Mouse (Mus musculus): ENCODE results near the gene Olfr132.
"Not testable (repeated sequence)": the region's sequence is repeated elsewhere in the genome, so short reads cannot be mapped to it uniquely, and the experiment has no call there.

Gene Olfr132

GRCm38 (mm10) chr17:38134426-38134825, at the start of gene Olfr132:
TSS of gene Olfr132 (minus strand) at chr17:38134526.
- no peak for DNase-seq

DNA sequence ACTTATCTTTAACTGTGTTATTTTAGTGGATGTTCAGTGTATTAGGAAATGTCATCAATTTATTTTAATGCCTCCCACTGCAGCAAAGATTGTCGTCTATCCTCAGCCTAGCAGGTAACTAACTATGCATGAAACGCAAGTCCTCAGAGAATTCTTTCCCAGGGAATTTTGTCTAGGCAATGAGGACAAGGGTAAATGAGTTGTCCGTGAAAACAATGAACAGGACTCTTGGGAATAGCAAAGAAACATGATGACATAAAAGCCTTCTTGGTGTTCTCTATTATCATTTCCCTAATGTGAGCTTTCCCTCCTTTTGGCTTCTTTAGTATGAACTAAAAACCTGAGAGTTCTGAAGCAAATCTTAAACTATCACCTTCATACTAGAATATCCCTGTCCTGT, 36.8 kb upstream of the Olfr132 start, which contains the start of gene Olfr134:
Gene Olfr134 (plus strand): TSS at position 301 of the 400 bp plus-strand sequence.
- DNase-seq = no peak

DNA sequence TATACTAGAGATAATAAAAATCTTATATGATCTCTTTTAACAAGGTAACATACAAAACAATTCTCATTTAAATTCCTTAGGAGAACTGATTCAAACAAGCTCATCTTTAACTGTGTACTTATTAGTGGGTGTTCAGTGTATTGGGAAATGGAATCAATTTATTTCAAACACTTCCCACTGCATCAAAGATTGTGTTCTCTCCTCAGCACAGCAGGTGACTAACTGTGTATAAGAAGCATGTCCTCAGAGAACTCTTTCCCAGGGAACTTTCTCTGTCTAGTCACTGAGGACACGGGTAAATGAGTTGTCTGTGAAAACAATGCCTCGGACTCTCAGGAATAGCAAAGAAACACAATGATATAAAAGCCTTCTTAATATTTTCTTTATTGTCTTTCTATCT, 10.7 kb upstream of the Olfr132 start, which contains the start of gene Olfr133:
Gene Olfr133 (plus strand): TSS at position 301 of the 400 bp plus-strand sequence.
- no peak for DNase-seq

DNA sequence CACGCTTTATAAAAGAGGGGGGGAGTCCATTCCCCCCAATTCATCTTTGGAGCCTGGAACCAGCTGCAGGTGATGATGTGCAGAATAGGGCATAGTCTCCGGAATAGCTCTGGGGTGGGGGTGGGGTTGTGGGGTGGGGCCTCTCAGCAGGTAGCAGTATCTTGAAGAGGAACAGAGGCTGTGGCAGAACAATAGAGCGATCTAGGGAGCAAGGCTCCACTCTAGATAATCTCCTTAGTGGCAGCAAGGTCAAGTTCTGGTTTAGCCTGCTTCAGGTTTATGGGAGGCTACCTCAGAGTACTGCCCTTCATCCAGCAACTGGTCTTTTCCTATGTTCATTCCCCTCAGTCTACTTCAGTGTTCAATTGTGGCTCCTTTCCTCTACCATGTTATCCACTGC, 9.0 kb downstream of the Olfr132 start:
- DNase-seq = not testable (repeated sequence)

DNA sequence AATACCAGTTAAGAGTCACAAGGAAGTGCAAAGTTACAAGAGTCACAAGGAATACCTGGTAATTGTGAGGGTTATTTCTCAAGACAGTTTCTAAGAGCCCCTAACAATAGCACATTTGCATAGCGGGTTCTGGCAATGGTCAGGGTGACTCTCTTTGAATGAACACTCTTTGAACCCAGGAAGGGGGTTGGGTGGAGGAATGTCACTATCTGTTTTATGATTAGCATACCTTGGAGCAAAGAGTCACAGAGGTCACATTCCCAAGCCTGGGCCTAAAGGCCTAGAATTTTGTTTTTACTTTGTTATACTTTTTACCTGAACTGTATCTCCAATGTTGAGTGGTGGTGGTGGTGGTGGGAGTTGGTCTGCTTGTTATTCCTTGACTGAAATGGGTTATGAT, 10.1 kb downstream of the Olfr132 start:
- not testable (repeated sequence) for DNase-seq

DNA sequence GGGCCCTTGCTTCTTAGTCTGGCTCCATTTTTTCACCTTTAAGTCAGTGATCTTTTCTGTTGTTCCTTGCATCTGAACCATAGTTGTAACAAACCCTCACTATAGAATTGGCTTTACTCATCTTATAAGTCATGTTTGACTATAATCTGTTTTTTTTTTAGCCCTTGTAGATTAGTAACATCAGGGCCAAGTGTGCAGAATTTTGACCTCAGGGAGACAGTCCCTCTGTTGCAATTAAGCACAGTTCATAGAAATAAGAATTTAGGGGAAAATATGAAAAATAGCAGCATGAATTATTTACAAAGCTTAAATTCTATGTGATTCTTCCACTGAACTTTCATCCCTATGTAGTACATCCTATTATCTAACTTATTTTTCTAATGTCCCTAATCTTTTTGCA, 45.7 kb downstream of the Olfr132 start, which contains the start of gene Olfr131:
Gene Olfr131 (minus strand): TSS at position 101 of the 400 bp plus-strand sequence.
- DNase-seq = no peak

GRCm38 (mm10) chr17:38082364-38082763, 52.0 kb downstream of the Olfr132 start:
- DNase-seq = no peak

Measured in B cell, adult 2 months (primary cell).